Mouse (Mus musculus) thymus, postnatal 4 days (tissue): ENCODE data around the gene Gm42791.

Experiments
- DNase-seq: peaks from one replicate; pipeline ENCODE4 v3.0.0; 2021

Gene Gm42791

GRCm38 (mm10) chr5:148950064-148950463, 44.9 kb downstream of the Gm42791 start:
- no peak for DNase-seq

GRCm38 (mm10) chr5:148948577-148948976, 46.4 kb downstream of the Gm42791 start:
- DNase-seq = no peak

- DNase-seq = no peak
These were observed 47.5 kb downstream of the Gm42791 start for GRCm38 (mm10) chr5:148947412-148947811.

- DNase-seq = peak; percentile 74
These were observed 48.2 kb downstream of the Gm42791 start for GRCm38 (mm10) chr5:148946787-148947186.

- no peak for DNase-seq
These were observed 49.2 kb downstream of the Gm42791 start for GRCm38 (mm10) chr5:148945735-148946134.

- no peak for DNase-seq
These were observed 50.9 kb downstream of the Gm42791 start for GRCm38 (mm10) chr5:148944024-148944423.

GRCm38 (mm10) chr5:148943444-148943843, 51.5 kb downstream of the Gm42791 start:
- DNase-seq = no peak

- no peak for DNase-seq
These were observed 52.0 kb downstream of the Gm42791 start for GRCm38 (mm10) chr5:148942957-148943356.

GRCm38 (mm10) chr5:148942305-148942704, 52.6 kb downstream of the Gm42791 start:
- DNase-seq = peak; percentile 62

GRCm38 (mm10) chr5:148941867-148942266, 53.1 kb downstream of the Gm42791 start:
- DNase-seq = no peak

GRCm38 (mm10) chr5:148939948-148940382, 55.0 kb downstream of the Gm42791 start:
- DNase-seq = no peak

GRCm38 (mm10) chr5:148936516-148936951, 58.4 kb downstream of the Gm42791 start:
- no peak for DNase-seq

GRCm38 (mm10) chr5:148935871-148936270, 59.1 kb downstream of the Gm42791 start:
- DNase-seq = no peak

GRCm38 (mm10) chr5:148935071-148935821, 59.7 kb downstream of the Gm42791 start:
- no peak for DNase-seq

GRCm38 (mm10) chr5:148934457-148934856, 60.5 kb downstream of the Gm42791 start:
- DNase-seq = no peak

- DNase-seq = no peak
These were observed 61.2 kb downstream of the Gm42791 start for GRCm38 (mm10) chr5:148933767-148934166.

- no peak for DNase-seq
These were observed 63.6 kb downstream of the Gm42791 start for GRCm38 (mm10) chr5:148931301-148931700.

GRCm38 (mm10) chr5:148929116-148929449, 65.9 kb downstream of the Gm42791 start, which contains the start of gene Katnal1:
Katnal1 (minus strand) TSS chr5:148929320.
- no peak for DNase-seq

GRCm38 (mm10) chr5:148928382-148929115, 66.4 kb downstream of the Gm42791 start:
- peak; percentile 91 for DNase-seq

GRCm38 (mm10) chr5:148927717-148928223, 67.2 kb downstream of the Gm42791 start:
- no peak for DNase-seq

- DNase-seq = no peak
These were observed 70.4 kb downstream of the Gm42791 start for GRCm38 (mm10) chr5:148924586-148924985.

GRCm38 (mm10) chr5:148924051-148924450, 70.9 kb downstream of the Gm42791 start:
- no peak for DNase-seq

GRCm38 (mm10) chr5:148923408-148923807, 71.5 kb downstream of the Gm42791 start:
- DNase-seq = no peak

- no peak for DNase-seq
These were observed 72.2 kb downstream of the Gm42791 start for GRCm38 (mm10) chr5:148922773-148923172.
